Mouse (Mus musculus) embryo, embryonic 11.5 days (tissue): ENCODE measurements around the gene Acadvl.

Source experiments
- DNase-seq: peaks from one replicate; pipeline ENCODE4 v3.0.0-alpha.2; 2012; ENCODE audit warnings: low read depth, low spot score

Acadvl gene

DNA sequence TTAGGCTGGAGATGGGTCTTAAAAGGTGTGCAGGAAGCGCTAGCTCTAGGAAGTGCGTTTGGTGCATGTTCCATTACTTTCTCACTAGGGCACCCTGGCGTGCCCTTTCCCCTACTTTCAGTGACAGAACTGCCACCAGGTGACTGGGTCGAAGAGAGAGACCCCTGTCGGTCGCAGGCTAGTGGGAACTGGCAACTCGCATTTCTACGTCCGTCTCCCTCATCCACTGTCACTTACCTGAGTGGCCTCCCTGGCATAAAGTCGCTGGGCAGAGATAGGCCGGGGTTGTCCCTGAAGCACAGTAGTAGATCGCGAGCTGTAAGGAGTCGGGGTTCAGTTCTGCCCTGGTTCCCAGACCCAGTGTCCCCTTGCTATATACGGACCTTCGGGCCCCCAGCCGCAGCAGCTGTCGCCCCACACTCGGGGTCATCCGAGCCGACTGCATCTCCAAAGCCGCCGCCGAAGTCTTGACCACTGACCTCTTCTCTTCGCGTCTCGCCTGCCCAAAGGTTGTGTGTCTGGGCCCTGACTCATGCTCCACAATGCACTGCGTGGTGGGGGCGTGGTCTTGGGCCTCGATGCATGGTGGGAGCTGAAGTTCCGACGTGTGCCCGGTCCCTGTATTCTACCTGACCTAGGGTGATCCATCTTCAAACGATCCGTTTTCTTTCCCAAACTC lies at the start of gene Acadvl:
Gene Acadvl (minus strand): TSS at position 532 of the 679 bp plus-strand sequence.
- DNase-seq = peak; percentile 72

DNA sequence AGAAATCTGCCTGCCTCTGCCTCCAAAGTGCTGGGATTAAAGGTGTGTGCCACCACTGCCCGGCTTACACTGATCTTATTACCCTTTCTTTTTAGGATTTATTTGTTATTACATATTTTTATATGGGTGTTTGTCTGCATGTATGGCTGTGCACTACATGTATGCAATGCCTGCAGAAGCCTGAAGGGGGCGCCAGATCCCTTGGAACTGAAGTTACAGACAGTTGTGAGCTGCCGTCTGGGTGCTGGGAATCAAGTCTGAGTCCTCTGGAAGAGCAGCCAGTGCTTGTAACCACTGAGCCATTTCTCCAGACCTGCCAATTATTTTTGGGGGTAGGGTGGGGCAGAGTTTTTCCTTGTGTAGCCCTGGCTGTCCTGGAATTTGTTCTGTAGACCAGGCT lies 47.8 kb upstream of the Acadvl start:
- DNase-seq = no peak

DNA sequence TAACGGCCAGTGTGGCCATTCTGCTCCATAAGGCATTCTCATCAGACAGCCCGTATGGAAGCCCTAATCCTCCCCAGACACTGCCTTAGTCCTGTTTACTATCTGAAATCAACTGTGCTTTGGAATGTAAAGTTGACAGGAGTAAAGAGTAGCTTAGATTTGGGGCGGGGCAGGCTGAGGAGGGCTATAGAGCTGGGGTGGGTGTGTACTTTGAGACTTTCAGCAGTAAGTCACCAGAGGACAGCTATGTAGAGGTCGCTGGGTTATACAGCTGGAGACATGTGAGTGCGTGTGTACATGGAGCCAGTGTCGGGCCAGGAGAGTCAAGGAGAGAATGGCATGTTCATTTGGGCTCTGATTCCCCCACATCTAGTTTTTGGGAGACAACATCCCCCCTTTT lies 44.7 kb upstream of the Acadvl start:
- DNase-seq = no peak

DNA sequence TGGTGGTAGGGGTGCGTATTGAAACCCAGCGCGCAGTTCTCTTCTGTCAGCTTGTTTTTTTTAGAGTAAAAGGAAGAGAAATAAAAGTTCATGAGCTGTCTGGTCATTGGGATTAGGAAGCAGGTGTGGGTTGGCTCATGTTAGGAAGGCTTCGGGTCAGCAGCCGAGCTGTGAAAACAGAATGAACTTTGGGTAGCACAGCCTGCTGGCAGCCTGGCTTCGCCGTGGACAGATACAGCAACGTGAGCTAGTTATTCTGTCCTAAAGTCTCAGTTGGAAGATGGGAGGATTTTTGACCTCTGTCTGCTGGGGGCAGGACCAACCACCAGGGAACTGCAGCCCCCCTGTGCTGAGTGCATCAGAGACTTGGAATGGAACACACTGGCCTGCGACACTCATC lies 42.6 kb upstream of the Acadvl start:
- no peak for DNase-seq

- peak; percentile 56 for DNase-seq
Observed at GRCm38 (mm10) chr11:70055618-70056214, 40.5 kb upstream of the Acadvl start.

GRCm38 (mm10) chr11:70053898-70054570 lies 38.8 kb upstream of the Acadvl start, which contains the start of gene Asgr1:
Gene Asgr1 (plus strand): TSS chr11:70054085.
- DNase-seq = no peak

DNA sequence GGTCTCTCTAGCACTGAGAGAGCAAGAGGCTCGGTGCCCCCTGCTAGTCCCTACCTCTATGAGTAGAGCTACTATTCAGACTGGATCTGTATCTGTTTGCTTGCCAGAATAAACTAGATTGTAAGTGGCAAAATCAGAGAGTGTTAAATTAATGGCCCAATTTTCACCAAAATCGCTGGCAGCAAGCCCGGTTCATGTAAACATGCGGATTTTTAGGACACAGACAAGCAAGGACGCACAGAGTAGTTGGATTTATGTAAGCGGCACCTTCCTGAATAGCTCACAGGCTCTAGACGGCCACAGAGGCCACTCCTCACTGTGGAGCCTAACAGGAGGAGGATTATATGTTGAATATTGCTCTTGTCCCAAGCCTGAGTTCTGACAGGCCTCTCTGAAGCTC lies 37.9 kb upstream of the Acadvl start:
- DNase-seq = no peak

DNA sequence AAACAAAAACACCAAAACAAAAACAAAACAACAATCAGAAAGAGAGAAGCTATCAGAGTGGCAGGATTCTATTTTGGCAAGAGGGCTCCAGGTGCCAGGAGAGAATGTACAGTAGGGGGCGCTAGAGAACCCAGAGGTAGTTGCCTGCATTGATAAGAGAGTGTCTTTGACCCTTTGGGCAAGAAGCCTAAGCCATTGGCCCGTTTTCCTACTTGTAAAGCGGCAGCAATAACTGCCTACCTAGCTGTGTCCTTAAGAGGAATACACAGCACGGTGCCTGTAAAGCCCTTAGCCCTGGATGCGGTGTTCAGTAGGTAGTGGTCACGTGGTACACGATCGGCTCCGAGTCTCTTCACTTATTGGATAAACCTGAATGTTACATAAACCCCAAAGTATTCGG lies 34.6 kb upstream of the Acadvl start:
- no peak for DNase-seq

DNA sequence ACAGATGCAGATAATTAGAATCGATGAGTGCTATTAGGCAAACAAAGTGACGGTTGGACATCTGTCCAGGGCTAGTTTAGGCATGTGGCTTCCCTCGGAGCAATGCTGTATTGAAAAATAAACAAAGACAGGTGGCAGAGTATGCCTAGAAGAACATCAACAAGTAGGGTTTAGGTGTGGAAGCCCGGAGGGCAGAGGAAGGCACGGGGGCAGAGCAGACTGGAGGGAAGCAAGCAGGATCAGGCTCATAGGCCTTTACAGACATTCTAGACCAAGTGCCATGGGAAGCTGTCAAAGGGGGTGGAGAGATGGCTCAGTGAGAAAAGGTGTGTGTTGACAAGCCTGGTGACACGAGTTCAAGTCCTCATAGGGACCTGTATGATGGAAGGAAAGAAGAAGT lies 34.2 kb upstream of the Acadvl start:
- DNase-seq = no peak

DNA sequence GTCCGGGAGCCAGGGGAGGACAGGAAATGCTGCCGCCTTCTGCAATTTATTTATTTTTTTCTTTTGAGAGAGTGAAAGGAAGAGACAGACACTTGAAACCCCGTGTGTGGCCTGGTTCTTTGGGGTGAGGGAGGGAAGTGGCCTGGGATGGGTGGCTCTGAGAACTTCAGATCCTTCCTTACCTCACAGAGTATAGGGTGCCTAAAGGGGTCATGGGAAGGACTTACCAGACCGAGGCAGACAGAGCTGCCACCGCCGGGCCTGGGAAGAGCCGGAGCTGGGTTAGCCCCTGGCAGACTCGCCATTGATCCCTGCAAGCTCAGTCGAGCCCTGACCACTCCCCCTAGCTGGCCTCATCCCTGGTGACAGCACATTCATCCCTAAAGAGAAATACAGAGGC lies 30.2 kb upstream of the Acadvl start:
- DNase-seq = no peak

- no peak for DNase-seq
Observed at GRCm38 (mm10) chr11:70043665-70044064, 28.5 kb upstream of the Acadvl start.

GRCm38 (mm10) chr11:70042309-70043085 lies 27.3 kb upstream of the Acadvl start:
- no peak for DNase-seq

DNA sequence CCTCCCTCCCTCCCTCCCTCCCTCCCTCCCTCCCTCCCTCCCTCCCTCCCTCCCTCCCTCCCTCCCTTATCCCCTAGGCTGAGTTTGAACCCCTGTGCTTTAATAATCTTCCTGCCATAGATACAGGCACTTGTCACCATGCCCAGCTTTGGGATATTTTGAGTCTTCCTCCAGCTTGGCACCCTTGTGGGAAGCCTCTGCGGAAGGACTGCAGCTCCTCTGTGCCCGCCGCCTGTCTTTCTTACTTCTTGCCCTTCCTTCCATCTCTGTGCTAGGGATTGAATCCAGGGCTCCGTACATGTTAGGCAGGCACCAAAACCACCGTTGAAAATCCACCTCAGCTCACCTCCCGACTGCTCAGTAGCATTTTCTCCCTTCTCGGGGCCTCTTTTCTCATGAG lies 25.0 kb upstream of the Acadvl start:
- DNase-seq = no peak

- no peak for DNase-seq
Observed at GRCm38 (mm10) chr11:70039631-70040030, 24.4 kb upstream of the Acadvl start.

GRCm38 (mm10) chr11:70038174-70038573 lies 23.0 kb upstream of the Acadvl start:
- DNase-seq = no peak

- no peak for DNase-seq
Observed at GRCm38 (mm10) chr11:70031321-70031670, 16.1 kb upstream of the Acadvl start.

DNA sequence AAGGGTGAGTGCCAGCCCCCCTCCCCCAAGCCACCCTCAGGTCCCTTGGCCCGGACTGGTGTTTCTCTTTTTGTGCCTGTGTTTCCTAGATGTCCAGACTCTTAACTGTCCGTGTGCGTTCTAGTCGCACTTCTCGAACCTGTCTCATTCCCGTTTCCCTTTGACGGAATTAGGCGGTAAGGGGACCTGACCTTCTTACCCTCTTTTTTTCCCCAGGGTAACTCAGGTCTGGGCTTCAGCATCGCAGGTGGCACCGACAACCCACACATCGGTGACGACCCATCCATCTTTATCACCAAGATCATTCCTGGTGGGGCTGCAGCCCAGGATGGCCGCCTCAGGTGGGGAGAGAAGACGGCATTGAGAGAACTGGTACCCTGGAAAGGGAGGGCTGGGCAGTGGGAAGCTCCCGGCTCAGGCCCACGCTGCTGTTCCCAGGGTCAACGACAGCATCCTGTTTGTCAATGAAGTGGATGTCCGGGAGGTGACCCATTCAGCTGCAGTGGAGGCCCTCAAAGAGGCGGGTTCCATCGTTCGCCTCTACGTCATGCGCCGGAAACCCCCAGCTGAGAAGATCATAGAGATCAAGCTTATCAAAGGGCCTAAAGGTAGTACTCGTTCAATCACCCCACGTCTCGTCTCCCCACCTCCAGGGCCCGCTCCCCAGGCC lies 15.6 kb upstream of the Acadvl start:
- no peak for DNase-seq

- no peak for DNase-seq
Observed at GRCm38 (mm10) chr11:70029829-70030550, 14.8 kb upstream of the Acadvl start.

DNA sequence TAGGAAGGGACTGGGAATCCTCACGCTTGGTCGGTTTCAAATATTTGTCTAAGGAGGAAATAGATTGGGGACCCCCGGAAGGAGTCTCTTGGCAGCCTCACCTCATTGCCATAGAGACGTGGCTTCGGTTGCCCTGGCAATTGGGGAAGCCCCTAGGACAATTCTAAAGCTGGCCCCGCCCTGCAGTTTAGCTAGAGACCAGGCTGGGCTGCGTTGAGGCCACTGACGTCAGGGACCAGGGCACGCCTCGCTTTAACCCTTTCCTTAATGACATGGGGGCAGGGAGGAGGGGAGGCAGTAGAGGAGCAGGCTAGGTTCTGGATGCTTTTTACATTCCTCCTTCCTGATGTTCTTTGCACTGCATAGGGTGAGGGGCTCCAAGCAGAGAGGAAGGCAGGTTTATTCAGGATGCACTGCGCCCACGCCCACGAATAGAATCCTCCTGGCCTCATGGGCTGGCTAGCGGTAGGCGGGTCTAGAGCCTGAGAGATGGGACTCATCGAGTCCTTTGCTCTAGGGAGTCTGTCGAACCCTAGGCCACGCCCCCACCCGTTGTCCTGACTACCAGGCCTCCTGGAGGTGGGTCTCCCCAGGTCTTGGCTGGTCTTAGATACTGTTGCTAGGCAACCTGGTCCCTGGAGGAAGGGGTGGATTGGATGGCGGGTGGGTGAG lies 14.1 kb upstream of the Acadvl start:
- DNase-seq = peak; percentile 90

DNA sequence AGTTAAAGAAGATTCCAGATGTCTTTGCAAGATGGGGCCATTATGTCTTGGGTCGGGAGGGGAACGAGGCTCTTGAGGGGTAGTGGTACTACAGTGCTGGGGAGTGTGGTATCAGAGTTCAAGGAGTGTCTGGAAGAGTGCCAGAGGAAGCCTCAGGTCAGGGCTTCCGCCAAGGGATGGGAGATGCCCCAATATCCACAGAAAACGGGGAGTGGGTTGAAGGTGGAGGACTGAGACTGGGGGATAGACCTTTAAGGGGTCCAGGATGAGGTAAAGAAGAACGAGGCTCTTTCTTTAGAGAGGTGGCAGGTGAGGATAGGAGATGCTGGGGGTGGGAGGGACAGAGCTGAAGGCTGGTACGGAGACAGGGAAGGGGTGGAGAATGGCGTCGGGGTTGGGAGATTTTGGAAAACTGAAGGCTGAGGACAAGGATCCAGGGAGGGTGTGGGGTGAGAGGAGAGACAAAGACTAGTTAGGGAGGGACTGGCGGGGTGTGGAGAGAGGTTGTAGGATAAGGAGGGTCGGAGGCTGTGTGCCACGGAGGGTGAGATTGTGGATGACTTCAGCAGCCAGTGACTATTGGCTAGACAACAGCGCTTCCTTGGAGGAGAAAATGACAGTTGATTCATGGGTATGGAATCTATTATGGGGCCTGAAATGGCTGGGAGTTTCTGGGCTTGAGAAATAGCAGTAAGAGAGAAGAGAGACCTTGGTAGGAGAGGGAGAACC lies 13.4 kb upstream of the Acadvl start:
- DNase-seq = no peak
